Mouse (Mus musculus) G1E (cell line): ENCODE measurements around the gene Hapln2.

Experiments
- CTCF ChIP-seq: IDR thresholded peaks from 2 replicates; pipeline ENCODE4 v1.5.1; 2012; ENCODE audit warnings: low read depth, low read length, inconsistent platforms, mixed read lengths
- TAL1 ChIP-seq: conservative IDR thresholded peaks from 2 replicates; pipeline ENCODE4 v1.6.1; 2012; ENCODE audit warnings: low read depth, low read length, inconsistent platforms, mixed read lengths

DNA sequence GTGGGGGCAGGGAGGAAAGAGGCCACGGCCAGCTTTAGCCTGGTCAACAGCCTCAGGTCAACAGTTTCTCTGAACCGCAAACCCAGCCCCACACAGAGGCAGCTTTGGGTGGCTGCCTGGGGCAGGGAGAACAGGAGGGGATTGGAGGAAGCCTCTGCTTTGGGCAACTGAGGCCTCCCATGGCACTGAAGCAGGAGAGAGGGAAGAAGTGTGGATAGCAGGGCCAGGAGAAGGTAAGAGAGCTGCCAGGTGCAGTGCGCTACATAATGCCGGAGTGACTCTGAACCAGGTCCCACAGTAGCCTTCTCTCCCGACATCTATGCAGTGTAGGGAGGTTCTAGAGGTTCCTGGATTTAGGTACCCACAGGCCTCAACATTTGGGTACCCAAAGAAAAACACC, 46.7 kb downstream of the Hapln2 start:
- no peak for TF ChIP-seq CTCF
- TF ChIP-seq TAL1, result no peak
